Mouse (Mus musculus): Measurements from ENCODE around the gene Syt2.

- no peak for TF ChIP-seq CTCF (IDR thresholded peaks at IDR 0.05; ENCODE audit: low read depth)
- no peak for TF ChIP-seq EP300 (IDR thresholded peaks at IDR 0.05; ENCODE audit: low read depth)
Measured at GRCm38 (mm10) chr1:134796076-134796475, 149.6 kb downstream of the Syt2 start.

All from liver, embryonic 14.5 days (tissue).